Mouse (Mus musculus): ENCODE results near the gene Kifc3. TPM values are rescaled to one million over a fixed set of nuclear protein-coding genes. Genes with fewer than 3 reads are reported as not detected.
A peak's percentile ranks its signal among the peaks of the same experiment; 100 is the strongest.
"Not testable (repeated sequence)": the region's sequence is repeated elsewhere in the genome, so short reads cannot be mapped to it uniquely, and the experiment has no call there.

Kifc3 gene
- total RNA-seq, 2 experiments from 2014 or later, result 6.9 to 10.9 TPM

DNA sequence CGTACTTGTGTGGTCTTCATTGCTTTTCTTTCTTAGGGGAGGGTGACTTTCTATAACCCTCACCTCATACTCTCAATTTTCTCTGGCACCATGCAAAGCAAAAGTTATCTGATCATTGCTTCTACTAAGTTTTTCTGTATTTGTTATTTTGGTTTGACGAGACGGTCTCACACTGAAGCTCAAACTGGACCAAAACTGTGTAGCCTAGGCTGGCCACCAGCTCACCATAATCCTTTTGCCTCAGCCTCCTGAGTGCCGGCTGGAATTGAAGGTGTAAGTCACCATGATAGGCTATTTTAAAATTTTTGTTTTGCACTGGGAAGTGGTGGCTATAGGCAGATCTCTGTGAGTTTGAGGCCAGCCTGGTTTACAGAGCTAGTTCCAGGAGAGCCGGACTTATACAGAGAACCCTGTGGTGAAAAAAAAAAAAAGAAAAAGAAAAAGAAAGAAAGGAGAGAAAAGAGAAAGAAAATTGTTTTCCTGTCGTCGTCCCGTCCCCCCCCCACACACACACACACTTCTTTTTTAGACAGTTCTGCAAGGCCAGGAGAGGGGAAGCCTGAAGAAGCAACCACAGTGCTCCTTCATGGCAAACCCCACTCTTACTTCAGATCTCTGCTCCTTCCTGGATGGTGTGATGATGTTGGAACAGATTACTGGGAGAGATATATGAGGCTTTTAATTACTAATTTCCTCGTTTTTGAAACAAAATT lies 870 bp upstream of the Kifc3 start:
- no peak for DNase-seq
- intact Hi-C loops (cut with DNase I), result loop anchor here (5.0 to 10.0 kb wide), 2 partner anchors 36 to 99 kb away; no protein-coding TSS in a partner anchor

DNA sequence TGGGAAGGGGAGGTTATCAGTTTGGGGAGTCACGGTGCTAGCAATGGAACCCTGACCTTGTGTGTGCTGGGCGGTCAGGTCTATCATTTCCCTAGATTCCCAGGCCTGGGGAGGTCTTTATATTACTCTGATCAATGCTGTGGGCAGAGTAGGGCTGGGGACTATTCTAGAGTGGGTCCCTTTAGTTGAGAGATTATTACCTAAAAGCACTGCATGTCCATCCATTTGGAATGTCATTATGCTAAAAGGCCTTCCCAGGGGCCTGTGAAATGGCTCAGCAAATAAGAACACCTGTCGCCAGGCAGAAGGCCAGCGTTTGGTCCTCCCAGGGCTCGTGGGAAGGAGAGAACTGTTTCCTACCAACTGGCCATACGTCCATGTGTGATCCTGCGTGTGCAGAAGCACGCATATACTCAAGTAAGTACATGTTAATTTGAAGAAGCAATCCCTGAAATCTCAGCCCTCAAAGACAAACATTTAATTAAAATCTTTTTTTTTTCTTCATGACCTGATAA lies 499 bp downstream of the Kifc3 start:
- no peak for DNase-seq
- intact Hi-C loops (cut with DNase I), result loop anchor here (5.0 to 10.0 kb wide), 2 partner anchors 35 to 97 kb away; no protein-coding TSS in a partner anchor

DNA sequence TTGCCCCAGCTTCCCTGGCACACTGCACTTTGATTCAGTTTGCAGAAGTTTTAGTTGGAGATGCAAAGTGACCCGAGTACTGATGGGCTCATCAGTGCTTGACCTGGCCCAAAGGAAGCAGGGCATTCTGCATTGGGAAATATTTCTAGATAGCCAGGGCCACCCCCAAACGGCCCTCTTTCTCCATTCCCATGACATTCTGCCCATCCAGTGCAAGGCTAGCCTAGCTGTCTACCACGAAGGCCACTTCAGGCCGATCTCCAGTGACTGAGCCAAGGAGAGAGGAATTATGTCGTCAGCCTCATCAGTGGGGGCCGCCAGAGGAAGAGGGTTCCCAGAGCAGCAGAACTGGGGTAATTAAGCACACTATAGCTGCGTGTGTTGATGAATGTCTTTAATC lies 1.1 kb downstream of the Kifc3 start:
- intact Hi-C loops (cut with DNase I), result loop anchor here (5.0 to 10.0 kb wide), 2 partner anchors 34 to 97 kb away; no protein-coding TSS in a partner anchor
- DNase-seq, result no peak

DNA sequence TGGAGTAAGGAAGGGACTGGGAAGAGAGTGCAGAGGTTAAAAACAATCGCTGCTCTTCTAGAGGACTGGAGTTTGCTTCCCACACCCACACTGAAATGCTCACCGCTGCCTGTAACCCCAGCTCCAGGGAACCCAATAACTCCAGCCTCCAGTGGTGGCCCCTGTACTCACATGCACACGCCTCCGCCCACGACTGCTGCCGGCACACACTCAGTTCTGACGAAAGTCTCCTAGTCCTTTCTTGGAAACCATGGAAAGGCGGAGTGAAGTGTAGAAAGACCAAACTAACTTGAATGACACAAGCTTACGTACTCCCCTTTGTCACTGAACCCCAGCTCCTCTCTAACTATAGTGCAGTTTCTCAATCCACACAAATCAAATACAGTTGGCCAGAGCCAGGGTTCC lies 2.6 kb downstream of the Kifc3 start:
- DNase-seq, result no peak
- intact Hi-C loops (cut with DNase I), result loop anchor here (5.0 to 10.0 kb wide), 2 partner anchors 33 to 95 kb away; no protein-coding TSS in a partner anchor

DNA sequence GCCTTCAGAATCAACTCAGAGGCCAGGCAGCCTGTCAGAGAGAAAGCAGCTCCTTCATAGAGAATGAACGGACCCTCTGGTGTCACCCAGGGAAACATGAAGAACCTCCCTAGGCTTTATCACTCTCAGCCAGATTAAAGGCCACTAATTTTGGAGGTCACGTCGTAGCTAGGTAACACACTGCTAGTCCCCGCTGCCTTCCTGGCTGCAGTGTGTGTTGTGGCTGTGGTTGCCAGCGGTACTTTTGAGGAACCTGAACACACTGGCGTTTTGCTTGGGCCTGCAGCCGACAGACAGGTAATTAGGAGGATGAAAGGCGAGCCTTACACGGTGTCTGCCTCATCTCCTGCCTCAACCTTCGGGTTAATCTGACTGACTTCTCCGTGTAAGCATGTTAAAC lies 6.9 kb downstream of the Kifc3 start:
- no peak for DNase-seq
- intact Hi-C loops (cut with DNase I), result no loop called here

DNA sequence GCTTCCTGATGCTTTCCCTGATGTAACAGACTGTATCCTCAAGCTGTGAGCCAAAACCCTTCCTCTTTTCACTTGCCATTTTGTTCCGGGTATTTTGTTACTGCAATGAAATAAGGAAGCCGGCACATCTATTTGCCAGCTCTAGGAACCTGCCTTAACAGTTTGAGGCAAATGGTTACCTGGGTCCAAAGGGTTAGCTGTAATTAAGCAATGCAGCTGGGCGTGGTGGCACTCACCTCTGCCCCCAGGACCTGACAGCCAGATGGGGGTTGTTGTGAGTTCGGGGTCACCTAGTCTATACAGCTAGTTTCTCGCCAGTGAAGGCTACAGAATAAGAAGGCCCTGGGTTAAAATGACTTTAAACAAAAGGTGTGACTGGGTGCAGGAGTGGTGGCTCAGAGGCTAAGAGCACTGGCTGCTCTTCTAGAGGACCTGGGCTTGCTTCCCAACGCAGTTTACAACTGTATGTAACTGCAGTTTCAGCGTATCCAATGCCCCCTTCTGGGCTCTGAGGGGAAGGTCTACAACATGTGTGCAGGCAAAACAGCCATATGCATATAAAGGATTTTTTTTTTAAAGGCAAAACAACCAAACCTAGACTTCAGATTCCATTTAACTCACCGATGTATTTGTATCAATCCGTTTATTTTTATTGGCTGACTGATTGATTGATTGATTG lies 11.0 kb downstream of the Kifc3 start:
- intact Hi-C loops (cut with DNase I), result no loop called here
- no peak for DNase-seq

DNA sequence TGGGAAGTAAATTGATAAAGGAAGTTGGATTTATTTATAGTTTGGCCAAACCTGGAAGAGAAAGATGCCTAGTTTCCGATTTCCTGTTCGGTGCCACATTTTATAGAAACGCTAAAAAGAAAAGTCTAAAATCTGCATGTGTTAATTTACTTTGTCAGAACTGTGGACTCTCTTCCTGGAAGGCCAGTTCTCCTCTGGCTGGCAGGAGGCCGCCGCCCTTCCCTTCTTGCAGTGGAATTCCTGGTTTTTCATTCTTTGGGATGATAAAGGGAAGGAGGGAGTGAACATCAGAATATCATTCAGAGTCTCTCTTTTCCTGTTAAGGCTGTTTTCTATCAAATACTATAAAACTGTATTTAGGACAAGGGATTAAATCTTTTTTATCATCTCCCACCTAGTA lies 15.0 kb downstream of the Kifc3 start:
- intact Hi-C loops (cut with DNase I), result no loop called here
- DNase-seq, result no peak

DNA sequence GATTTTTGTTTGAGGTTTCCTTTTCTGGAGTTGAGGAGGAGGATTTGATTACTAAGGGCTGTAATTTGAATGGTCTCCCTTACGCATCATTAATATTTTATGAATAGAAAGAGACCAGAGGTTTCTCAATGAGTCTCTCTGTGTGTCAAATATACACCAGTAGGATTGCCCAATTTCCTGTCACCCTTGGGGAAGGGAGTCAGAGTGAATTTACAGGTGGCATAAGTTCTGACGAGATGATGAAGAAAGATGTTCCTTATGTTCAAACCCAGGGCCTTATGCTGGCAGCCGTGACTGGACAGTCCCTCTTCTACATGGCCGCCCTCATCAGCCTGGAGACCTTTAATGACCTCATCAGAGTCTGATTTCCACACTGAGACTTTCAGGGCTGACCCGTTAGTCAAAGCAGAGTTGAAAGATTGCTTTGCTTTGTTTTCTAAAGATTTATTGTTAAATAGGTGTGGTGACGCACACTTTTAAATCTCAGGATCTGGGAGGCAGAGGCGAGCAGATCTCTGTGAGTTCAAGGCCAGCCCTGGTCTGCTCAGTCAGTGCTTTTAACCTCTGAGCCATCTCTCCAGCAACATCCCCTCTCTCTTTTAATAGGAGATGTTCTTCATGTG lies 16.6 kb downstream of the Kifc3 start:
- intact Hi-C loops (cut with DNase I), result no loop called here

DNA sequence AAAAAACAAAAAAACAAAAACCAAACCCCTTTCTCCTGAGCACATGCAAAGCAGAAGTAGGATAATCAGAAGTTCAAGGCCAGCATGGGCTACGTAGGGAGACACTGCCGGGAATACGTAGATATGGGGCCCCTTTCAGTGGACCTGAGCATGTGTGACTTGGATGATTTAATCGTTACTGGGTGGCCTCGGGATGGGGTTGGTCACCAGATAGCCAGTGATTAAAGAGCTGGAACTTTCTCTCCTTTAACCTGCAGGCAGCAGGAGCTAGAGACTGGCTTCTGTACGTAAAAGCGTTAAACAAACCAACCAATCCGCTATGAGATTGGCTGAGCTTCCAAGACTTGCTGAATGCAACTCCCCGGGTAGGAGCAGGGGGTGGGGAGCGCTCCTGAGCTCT lies 17.5 kb downstream of the Kifc3 start:
- DNase-seq, result no peak
- intact Hi-C loops (cut with DNase I), result no loop called here

More for the DNA sequence above, 16.6 kb downstream of the Kifc3 start:
- DNase-seq, result no peak

DNA sequence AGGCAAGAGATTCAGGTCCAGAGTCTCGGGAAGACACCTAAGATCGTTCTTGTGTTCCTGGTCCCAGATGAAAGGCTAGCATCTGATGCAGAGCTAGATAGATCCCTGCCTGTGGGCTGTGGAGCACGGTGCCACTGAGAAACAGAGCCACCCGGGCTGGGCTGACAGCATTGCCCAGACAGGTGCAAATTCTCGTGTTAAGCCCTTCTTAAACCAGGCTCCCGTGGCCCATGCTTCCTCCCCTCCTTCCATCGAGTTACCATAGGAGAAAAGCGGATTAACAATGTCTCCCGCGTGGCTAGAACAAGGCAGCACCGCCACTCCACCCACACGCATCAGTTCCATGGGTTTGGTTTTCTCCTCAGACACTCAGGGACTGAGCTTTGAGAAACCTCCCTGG lies 18.4 kb downstream of the Kifc3 start:
- no peak for DNase-seq
- intact Hi-C loops (cut with DNase I), result no loop called here

DNA sequence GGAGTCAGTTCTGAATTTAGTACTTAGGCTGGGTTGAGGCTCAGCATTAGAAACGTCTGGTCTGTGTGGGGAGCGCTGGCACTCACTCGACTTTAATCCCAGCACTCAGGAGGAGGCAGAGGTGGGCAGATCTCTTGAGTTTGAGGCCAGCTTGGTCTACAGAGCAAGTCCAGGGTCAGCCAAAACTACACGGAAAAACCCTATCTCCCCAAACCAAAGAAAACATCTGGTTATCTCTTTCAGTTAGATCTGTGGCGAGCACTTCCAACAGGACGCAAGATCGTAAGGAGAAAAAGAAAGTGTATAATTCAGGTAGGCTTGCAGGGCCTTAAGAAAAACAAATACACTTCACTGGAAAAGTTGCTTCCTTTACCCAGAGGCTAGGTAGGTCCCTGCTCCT lies 20.8 kb downstream of the Kifc3 start:
- DNase-seq, result no peak
- intact Hi-C loops (cut with DNase I), result no loop called here

DNA sequence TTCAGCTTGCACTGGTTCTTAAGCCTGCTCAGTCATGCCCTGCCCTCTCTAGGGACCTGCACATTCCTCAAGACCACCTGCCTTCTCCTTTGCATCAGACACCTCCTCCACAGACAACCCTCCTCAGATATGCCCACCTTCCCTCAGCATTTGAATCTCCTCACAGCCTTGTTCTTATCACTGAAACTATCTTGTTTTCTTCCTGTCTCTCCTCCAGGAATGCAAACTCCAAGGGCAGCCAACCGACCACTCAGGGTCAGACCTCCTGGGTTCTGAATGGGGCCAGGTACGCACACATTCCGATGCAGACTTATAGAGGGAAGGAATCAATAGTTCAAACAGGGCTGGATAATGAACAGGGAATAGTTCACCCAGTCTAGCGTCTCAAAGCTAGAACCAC lies 24.4 kb downstream of the Kifc3 start:
- intact Hi-C loops (cut with DNase I), result no loop called here
- DNase-seq, result no peak

DNA sequence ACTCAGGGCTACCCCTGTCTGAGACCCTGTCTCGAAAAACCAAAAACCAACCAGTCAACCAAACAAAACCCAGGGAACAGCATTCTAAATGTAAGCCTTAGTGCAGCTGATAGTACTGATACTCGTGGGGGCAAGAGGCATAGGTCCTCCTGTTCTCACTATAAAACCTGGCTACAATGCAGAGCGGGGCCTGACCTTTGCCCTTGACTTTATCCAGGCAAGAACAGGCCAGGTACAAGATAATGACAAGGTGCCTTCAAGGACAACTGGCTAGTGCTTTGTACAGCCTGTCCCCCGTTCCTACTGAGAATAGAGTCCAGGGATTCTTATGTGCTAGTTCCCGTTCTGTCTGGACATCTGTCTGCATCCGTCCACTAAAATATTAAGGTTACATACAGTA lies 25.6 kb downstream of the Kifc3 start:
- intact Hi-C loops (cut with DNase I), result no loop called here
- DNase-seq, result no peak

DNA sequence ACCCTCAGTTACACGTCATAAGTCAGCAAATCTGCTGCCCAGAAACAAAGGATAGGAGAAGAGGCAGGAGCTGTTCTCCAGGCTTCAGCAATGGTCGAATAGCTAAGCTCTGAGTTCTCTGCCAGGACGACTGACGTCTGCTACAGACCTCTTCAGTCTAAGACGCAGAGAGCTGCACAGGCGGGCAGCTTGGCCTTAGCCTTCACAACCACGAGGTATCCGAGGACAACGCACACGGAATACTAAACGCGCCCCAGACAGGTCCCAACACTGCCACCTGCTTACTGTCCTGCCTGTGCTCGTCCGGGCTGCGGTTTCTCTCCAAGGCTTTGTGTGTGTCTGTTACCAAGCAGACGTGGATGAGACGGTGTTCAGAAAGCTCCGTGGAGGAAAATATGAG lies 26.8 kb downstream of the Kifc3 start:
- DNase-seq, result no peak
- intact Hi-C loops (cut with DNase I), result no loop called here

DNA sequence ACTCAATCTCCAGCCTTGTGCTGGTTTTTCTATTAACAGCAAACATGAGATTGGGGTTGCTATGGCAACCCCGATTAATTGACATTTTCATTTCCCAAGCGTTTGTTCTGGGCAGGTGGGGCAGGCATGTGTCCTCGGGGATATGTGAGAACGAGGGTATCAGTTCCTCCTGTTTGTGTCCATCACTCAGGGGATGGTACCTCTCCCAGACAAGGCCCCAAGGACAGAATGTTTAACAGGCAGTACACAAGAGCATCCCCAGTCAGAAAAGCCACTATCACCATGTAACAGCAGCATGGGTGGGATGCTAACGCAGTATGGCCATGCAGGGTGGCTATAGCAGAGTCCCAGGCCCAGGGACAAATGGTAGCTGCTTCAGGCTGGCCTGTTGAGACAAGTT lies 27.3 kb downstream of the Kifc3 start:
- no peak for DNase-seq
- intact Hi-C loops (cut with DNase I), result no loop called here

DNA sequence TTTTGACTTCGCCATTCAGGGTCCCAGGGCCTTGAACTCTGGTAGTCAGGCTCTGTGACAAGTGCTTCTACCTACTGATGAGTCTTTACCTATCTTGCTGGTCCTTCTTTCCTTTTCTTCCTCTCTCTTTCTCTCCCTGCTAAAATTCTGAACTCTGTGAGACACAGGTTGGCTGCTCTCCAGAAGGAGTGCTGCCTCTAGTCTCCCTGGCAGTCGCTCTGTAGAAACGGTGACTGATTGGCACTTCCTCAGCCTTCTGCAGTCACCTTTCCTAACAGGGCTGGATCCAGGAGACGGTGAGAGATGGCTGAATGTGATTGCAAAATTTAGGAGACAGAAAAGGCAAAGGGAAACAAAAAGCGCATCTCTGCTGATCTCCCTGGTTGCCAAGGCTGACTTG lies 30.2 kb downstream of the Kifc3 start:
- DNase-seq, result no peak
- intact Hi-C loops (cut with DNase I), result no loop called here

DNA sequence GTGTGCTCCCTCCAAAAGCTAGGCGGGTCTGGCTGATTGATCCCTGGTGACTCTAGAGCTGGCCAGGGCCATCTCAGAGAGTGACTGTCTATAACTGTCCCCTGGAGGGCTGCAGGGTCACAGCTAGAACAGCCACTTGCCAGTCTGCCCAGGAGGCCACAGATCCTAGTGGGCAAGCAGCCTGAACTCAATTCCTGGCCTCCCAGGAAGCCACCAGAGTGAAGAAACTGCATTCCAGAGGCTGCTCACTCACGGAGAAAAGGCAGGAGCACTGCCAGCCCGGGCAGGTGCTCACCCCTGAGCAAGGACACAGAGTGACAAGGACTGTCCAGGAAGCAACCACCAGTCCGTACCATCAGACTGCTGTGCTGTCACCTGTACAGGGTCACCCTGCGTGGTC lies 34.9 kb downstream of the Kifc3 start:
- peak in 1 of 2 experiments; percentile 28 for DNase-seq
- intact Hi-C loops (cut with DNase I), result loop anchor here (5.0 kb wide), 1 partner anchor 35 kb away; the partner anchor contains the start of gene Kifc3

DNA sequence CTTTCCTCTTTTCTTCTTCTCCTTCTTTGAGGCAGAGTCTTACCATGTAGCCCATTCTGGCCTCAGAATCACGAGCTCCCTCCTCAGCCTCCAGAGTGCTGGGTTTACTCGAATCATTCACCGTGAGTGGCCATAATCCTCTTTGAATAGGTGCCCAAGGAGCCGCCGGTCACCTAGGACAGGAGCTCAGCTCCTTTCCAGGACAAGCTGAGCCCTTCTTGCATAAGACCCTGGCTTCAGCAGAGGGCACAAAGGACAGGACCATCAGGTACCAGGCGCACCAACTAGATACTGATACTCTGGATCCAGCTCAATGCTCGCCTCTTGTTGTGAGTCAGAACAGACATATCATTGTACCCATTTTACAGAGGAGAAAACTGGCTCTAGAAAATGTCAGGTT lies 36.2 kb downstream of the Kifc3 start:
- DNase-seq, result no peak
- intact Hi-C loops (cut with DNase I), result loop anchor here (5.0 kb wide), 1 partner anchor 36 kb away; the partner anchor contains the start of gene Kifc3

DNA sequence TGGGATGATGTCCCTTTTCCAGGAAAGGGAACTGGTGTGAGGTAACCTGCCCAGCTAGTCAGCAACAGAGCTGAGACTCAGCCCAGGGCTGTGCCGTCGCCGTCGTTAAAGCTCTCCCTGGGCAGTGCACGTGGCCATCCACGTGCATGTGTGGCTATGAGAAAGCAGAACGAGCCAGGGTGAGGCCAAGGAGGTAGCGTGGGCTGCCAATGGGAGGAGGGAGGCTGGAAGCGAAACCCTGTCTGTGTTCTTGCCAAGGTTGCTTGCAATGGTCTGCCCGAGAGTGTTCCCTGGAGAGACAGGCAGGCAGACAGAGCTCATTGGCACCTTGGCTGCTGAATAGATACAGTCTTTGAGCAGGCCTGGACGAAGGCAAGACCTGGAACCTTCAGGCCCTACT lies 36.7 kb downstream of the Kifc3 start:
- intact Hi-C loops (cut with DNase I), result loop anchor here (5.0 kb wide), 1 partner anchor 36 kb away; the partner anchor contains the start of gene Kifc3
- DNase-seq, result peak; percentile 70 to 75

DNA sequence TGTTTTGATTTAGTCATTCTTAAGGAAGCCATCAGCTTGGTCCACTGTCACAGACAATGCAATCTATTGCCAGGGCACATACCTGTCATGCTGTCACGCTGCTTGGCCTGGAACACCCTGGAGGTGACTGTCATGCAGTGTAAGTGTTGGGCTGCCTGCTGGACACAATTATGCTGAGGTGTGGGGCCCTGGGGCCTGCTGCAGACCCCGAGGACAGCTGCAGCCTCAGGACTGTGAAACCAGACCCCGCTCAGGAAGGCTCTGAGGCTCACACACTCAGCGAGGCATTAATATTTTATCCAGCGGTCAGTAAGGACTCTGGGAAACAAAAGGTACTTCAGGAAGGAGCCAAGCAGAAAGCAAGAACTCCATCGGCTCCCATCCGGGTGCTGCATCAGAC lies 38.1 kb downstream of the Kifc3 start:
- no peak for DNase-seq

DNA sequence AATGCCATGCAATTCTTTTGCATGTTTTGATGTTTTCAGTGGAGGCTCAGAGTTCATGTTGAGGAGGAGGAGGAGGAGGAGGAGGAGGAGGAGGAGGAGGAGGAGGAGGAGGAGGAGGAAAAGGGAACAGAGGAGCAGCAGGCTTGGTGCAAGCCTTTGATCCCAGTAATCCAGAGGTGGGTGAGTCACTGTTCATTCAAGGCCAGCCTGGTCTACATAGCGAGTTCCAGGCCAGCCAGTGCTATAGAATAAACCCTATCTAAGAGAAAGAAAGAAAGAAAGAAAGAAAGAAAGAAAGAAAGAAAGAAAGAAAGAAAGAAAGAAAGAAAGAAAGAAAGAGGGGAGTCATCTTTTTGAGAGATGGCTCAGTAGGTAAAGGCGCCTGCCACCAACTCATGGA lies 38.6 kb downstream of the Kifc3 start:
- intact Hi-C loops (cut with DNase I); DNase-seq: not testable (repeated sequence)

More for the DNA sequence above, 38.1 kb downstream of the Kifc3 start:
- intact Hi-C loops (cut with DNase I), result no loop called here

Measured in gastrocnemius, postnatal 36 days (tissue).